Mouse (Mus musculus) T-cell, adult 66 days (primary cell): Measurements from ENCODE around the gene B4galt3. TPM values are rescaled to one million over a fixed set of nuclear protein-coding genes. Genes with fewer than 3 reads are reported as not detected.

Experiments used
- total RNA-seq, 2 experiments: library from RNA; stranded (reverse); gene quantifications; 3 replicates in 1 of 2; 4 replicates in 1 of 2; pipeline ENCODE4 v1.2.4; 2023

Gene B4galt3
- total RNA-seq: 10 to 100 TPM; 79.2 to 92.2 TPM

DNA sequence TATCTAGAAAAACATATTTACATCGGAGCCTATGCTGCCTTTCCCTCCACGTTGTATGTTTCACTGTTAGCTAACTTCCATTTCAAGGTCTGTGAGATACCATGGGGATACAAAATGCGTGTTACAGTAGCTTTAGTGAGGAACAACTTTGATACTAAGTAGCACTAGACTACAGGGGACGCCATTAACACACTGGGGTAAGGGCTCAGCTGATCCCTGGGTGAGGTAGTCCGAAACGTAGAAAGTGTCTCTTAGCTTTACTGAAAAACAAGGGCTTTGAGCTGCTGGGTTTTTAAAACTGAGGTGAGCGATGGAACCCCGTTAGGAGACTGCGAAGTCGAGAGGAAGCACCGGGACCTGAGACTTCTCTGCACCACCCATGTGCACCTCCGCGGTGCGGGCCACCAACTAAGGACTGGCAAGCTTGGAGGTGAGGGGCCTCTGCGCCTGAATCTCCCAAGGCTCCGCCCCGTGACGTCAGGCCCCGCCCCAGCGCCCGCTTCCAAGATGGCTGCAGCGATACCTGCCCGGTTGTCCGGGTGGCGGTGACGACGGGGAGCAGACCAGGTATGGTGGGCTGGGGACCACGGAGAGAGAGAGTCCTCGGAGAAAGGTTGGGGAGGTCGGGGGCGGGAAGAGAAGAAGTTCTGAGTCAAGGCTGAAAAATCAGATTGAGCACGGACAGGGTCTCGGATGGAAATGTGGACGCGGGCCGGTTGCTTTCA, at the start of gene B4galt3:
B4galt3 (plus strand) TSS at position 481 of the 725 bp plus-strand sequence.

DNA sequence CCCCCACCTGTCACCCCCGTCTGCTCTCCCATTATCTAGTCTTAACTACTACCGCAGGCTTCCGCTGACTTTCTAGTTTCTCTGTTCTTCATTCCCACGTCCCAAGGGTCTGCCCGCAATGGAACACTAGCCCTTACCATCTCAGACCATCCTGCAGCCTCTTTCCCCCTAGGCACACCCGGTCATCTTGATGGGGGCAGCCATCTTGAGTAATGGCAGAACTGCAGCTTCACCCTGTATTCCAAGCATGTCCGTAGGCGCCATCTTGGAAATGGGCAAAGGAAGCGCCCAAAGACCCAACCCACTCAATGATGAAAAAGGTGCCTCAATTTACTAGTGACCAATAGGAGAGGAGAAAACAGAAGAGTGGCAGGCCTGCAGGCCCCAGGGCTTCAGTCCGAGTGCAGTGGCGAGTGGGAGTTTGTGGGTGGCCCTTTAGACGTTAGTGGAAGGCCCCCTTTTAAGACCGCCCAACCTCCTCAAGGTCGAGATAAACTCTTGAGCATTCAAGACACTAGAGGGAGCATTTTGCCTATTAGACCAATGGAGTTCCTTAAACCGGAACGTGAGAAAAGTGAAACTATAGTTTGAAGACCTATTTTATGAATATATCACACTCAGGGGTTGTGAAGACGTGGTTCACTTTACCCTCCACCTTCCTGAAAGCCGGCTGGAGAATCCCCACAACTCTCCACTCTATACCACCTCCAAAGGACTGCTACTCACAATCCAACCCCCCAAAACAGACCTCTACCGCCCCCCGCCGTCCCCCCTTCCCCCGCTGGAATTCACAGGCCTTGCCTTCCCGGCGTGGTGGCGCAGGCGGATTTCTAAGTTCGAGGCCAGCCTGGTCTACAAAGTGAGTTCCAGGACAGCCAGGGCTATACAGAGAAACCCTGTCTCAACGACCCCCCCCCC, 47.6 kb upstream of the B4galt3 start, which contains the start of gene Tomm40l:
Tomm40l (minus strand) TSS at position 277 of the 918 bp plus-strand sequence.

DNA sequence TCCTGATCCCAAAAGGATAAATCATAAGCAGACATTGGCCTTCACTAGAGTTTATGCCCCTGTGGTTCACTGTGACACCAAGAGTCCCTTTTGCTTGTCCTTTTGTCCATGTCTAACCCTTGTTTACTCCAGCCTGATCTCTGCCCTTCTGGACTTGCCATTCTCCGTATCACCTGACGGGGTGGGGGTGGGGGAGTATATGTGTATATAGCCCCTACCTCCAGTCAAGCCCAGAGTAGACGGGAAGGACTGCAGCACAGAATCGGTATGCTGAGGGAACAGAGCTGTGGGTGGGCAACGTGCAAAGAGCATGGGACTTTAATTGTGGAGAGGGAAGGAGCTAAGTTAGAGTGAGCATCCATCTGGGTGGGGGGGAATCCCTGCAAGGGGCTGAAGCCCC, 45.3 kb upstream of the B4galt3 start, which contains the start of gene Apoa2:
Apoa2 (plus strand) TSS at position 198 of the 400 bp plus-strand sequence.

GRCm38 (mm10) chr1:171234126-171234525, 36.0 kb upstream of the B4galt3 start, which contains the start of gene Fcer1g:
Gene Fcer1g (minus strand): TSS chr1:171234365.

GRCm38 (mm10) chr1:171249913-171250600, 20.1 kb upstream of the B4galt3 start, which contains the start of gene Adamts4:
Gene Adamts4 (plus strand): TSS chr1:171250421.

DNA sequence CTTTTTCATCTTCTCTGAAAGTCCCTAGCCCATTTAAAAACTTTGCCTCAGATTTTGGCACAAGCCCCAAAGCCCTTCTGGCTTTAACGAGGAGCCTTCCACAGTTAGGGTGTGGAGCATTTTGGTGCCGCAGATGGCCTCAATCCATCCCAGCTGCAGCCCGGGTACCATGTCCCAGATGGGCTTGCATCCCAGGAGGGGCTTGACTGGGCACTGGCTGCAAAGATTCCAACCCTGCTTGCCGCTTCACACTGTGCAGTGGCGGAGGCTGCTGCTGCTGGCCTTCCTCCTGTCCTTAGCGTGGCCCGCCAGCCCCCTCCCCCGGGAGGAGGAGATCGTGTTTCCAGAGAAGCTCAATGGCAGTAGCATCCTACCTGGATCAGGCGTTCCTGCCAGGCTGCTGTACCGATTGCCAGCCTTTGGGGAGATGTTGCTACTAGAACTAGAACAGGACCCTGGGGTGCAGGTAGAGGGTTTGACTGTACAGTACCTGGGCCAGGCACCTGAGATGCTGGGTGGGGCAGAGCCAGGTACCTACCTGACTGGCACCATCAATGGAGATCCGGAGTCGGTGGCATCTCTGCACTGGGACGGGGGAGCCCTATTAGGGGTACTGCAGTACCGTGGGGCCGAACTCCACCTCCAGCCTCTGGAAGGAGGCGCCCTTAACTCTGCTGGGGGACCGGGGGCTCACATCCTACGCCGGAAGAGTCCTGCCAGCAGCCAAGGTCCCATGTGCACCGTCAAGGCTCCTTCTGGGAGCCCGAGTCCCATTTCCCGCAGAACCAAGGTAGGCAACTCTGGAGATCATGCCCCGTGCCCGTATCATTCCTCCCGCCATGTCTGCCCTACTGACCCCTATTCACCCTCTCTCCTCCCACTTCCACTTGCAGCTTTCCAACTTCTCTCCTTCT, 19.2 kb upstream of the B4galt3 start, which contains the start of gene Ndufs2:
Ndufs2 (minus strand) TSS at position 709 of the 914 bp plus-strand sequence.

GRCm38 (mm10) chr1:171280916-171281527, 10.9 kb downstream of the B4galt3 start, which contains the start of gene Ppox:
Gene Ppox (minus strand): TSS chr1:171281186.

DNA sequence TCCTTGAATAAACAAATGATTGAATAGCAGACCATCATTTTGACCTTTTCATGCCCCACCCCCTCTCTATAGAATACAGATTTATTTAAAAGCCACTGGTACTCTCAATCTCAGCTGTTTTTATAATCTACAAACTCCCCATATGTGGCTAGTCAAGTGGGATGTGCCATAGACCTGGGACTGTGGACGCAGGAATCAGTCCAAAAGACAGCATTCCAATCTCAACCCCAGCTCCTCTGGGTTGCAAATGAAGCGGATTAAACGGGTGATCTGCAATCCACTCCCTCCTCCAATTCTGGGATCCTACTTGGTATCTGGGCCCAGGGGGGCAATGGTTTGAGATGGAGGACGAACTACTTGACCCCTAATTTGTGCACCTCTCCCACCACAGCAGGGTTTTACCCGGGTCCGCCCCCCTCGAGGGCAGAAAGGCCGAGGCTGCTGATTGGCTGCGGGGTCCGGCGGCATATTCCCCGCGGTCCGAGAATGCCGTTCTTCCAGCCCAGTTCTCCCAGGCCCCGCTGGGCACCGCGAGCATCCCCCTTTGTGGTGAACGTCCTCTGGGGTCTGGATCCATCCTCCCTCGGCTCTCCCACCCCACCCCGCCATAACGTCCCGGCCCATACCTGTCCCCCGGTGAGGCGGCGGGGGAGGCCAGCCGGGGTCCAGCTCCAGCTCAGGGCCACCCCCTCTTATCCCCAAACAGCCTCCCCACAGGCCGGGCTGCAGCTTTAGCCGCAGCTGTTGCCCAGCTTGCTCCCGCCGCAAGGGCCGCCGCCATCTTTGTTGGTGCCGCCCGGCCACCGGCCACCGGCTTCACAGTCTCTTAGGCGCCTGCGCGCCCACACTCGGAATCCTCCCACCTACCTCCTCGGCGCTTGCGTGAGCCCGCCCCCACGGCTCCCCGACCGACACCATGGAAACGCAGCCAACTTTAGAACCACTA, 17.3 kb downstream of the B4galt3 start, which contains the start of gene Usp21:
Usp21 (minus strand) TSS at position 856 of the 946 bp plus-strand sequence.

DNA sequence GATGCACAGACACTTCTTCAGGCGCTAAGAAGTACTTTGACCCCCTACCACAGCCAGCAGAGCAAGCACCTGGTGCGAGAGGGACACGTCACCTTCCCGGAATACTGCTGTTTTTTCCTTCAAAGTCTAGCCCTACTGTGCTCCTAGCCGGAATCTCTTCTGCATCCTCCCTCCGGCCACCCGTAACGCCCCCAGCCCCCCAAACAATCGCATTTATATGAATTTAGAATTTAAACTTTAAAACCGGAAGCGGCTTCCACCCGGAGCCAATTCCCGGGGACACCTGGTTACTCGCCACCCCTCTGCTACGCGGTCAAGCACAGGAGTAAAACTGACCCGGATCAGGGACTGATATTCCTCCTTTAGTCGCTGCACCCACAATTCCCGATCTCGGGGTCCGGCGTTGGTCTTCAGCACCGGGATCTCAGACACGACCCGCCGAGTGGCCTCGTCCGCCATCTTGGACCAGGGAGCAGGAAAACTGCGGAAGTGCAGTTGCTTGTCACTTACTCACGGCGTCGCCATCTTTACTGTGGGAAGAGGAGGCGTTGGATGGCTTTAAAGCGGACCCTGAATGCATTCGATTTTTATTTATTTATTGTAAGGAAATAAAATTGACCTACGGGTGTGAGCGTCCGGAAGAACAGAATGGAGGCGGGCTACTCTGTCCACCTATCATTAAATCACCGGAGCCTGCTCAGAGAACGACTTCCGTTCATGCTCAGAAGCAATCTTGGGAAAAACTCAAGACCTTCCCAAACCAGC, 24.4 kb downstream of the B4galt3 start, which contains the start of gene Ufc1:
Ufc1 (minus strand) TSS at position 727 of the 765 bp plus-strand sequence.

Other genes starting within 250 kb of the B4galt3 start
- 1 to 10 TPM; 1.6 to 2.6 TPM for gene Fcgr3, start 205.4 kb upstream of the B4galt3 start, total RNA-seq
- gene Cfap126, start 156.4 kb upstream of the B4galt3 start, total RNA-seq: not detected
- 100 to 1,000 TPM; 106 to 111 TPM for gene Sdhc, start 119.7 kb upstream of the B4galt3 start, total RNA-seq
- not detected for gene Mpz, start 119.6 kb upstream of the B4galt3 start, total RNA-seq
- gene Pcp4l1, start 74.1 kb upstream of the B4galt3 start, total RNA-seq: not detected
- not detected for gene Nr1i3, start 56.4 kb upstream of the B4galt3 start, total RNA-seq
- 10 to 100 TPM; 25.7 to 28.9 TPM for gene Tomm40l, start 47.8 kb upstream of the B4galt3 start, total RNA-seq
- not detected for gene Apoa2, start 45.3 kb upstream of the B4galt3 start, total RNA-seq
- 1 to 10 TPM; 7.7 to 8.1 TPM for gene Fcer1g, start 36.0 kb upstream of the B4galt3 start, total RNA-seq
- gene Adamts4, start 19.9 kb upstream of the B4galt3 start, total RNA-seq: under 1 TPM in 1 of 2 experiments, not detected in 1; 0.12 TPM
- 100 to 1,000 TPM; 121 to 130 TPM for gene Ndufs2, start 18.9 kb upstream of the B4galt3 start, total RNA-seq
- gene Ppox, start 10.9 kb downstream of the B4galt3 start, total RNA-seq: 10 to 100 TPM; 51.6 to 65.3 TPM
- 10 to 100 TPM; 53.0 to 56.2 TPM for gene Usp21, start 17.7 kb downstream of the B4galt3 start, total RNA-seq
- gene Ufc1, start 24.7 kb downstream of the B4galt3 start, total RNA-seq: 10 to 100 TPM; 48.0 to 48.5 TPM
- 10 to 100 TPM; 32.7 to 39.0 TPM for gene Dedd, start 58.8 kb downstream of the B4galt3 start, total RNA-seq
- gene Nit1, start 75.3 kb downstream of the B4galt3 start, total RNA-seq: 10 to 100 TPM; 23.7 to 25.1 TPM
- gene Pfdn2, start 75.3 kb downstream of the B4galt3 start, total RNA-seq: 10 to 100 TPM; 66.7 to 68.1 TPM
- under 1 TPM; 0.36 to 0.47 TPM for gene Klhdc9, start 90.5 kb downstream of the B4galt3 start, total RNA-seq
- gene Nectin4, start 99.8 kb downstream of the B4galt3 start, total RNA-seq: not detected
- gene Arhgap30, start 118.6 kb downstream of the B4galt3 start, total RNA-seq: 100 to 1,000 TPM; 224 to 247 TPM
- 100 to 1,000 TPM in 1 of 2 experiments, 10 to 100 TPM in 1; 99.1 to 103 TPM for gene Usf1, start 141.0 kb downstream of the B4galt3 start, total RNA-seq
- 1 to 10 TPM; 6.0 to 8.0 TPM for gene Tstd1, start 148.5 kb downstream of the B4galt3 start, total RNA-seq
- gene F11r, start 167.2 kb downstream of the B4galt3 start, total RNA-seq: under 1 TPM in 1 of 2 experiments, not detected in 1; 0.92 TPM
- gene Alyref2, start 233.2 kb downstream of the B4galt3 start, total RNA-seq: 1 to 10 TPM; 6.1 to 6.6 TPM